Mouse (Mus musculus) forebrain, embryonic 10.5 days (tissue): Measurements from ENCODE around the gene Fam174a. TPM values are rescaled to one million over a fixed set of nuclear protein-coding genes. Genes with fewer than 3 reads are reported as not detected.

Source experiments
- DNase-seq: peaks from one replicate; pipeline ENCODE4 v3.0.0-alpha.2; 2017; ENCODE audit warnings: low spot score; ENCODE audit errors: extremely low spot score
- H3K27ac ChIP-seq: fragments of 300-500 bp; sonication (generic); 2 replicates; pipeline ENCODE4 v1.5.1; 2016; ENCODE audit warnings: mild to moderate bottlenecking
- H3K27me3 ChIP-seq: fragments of 300-500 bp; sonication (generic); 2 replicates; pipeline ENCODE4 v1.6.1; 2016; ENCODE audit warnings: mild to moderate bottlenecking; ENCODE audit not compliant: poor library complexity, severe bottlenecking
- H3K36me3 ChIP-seq: fragments of 300-500 bp; sonication (generic); replicated peaks from 2 replicates; pipeline ENCODE4 v1.6.1; 2016; ENCODE audit warnings: mild to moderate bottlenecking, moderate library complexity
- H3K4me1 ChIP-seq: fragments of 300-500 bp; sonication (generic); 2 replicates; pipeline ENCODE4 v1.6.1; 2016
- H3K4me3 ChIP-seq: fragments of 300-500 bp; sonication (generic); 2 replicates; pipeline ENCODE4 v1.5.1; 2016; ENCODE audit warnings: mild to moderate bottlenecking, moderate library complexity
- H3K9me3 ChIP-seq: fragments of 300-500 bp; sonication (generic); 2 replicates; pipeline ENCODE4 v1.6.1; 2016; ENCODE audit warnings: mild to moderate bottlenecking, moderate library complexity
- WGBS: fragments of 180-500 bp; shearing (Covaris S2); methylation state at CpG from one replicate; pipeline ENCODE4 v1.1.7; 2016; 5-methylcytosine and 5-hydroxymethylcytosine counted together
- polyA plus RNA-seq: library from polyadenylated mRNA; unstranded; fragments of >200 nt; fragmentation: Nextera tagmentation; extraction: Ambion mirVana; gene quantifications from 2 replicates; pipeline ENCODE4 v1.2.1, GENCODE M21; 2016

Fam174a gene
- polyA plus RNA-seq, 1 experiment from 2014 or later = 14.4 TPM

DNA sequence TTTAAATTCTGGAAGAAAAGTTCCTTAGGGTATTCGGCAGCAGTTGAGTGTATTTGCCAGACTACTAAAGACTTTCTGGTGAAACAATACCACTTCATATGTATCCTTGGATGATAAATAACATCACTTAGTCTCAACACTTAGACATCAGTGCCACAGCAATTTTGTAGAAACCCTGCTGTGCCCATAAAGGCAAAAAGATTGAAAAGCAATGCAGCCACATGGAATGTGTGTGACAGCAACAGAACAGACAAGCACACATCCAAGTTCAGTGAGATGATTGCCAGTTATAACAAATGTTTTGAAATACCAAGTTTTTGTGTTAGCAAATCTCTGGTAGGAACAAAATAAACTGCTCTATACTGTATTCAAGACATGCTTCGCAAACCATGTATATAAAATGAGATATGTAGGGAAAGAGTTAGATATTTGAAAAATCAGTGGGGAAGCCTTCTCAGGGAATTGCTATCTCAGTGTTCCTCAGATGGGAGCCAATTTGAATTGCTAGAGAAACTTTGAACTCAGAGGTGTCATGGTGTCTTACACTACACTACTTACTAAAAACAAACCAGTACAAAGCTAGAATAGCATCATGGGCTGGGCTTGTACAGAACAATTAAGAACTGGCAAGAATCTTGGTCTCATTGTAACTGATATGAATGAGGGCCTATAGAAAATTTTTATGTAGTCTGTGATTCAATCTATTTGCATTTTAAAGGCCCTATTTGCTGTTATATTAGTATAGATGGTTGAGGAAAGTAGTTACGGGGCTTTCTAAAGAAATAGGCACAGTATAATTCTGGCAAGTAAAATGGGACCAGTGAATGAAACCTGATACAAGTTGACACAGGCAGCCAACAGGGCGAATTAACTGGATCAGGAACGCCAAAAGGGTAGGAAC is 30.4 kb downstream of the Fam174a start:
- Histone ChIP-seq H3K27ac (no peak overlapping the region), H3K36me3 (no peaks in the 10 kb centered on the region), H3K4me3 (no peak overlapping the region), H3K9me3 (no peaks in the 10 kb centered on the region), H3K27me3 (no peaks in the 10 kb centered on the region), H3K4me1 (no peaks in the 10 kb centered on the region)
- no peak for DNase-seq
- 80% methylated on average over 5 of the region's 5 CpGs for WGBS

DNA sequence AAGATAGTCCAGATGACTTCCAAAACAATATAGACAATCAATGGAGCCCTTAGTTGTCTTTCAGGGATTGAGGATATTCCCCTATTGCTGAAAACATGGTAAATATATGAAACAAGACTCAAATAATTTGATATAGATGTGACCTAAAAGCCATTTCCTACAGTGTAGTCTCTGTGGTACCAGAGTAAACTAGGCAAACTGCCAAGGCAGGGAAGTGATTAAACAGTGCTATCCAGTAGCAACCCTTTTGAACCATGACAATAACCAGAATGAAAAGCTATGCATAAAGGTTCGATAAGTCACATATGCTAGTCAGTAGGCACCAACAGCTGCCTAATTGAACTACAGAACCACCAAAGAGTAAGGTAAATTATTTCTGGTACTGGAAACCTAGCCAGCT is 40.7 kb downstream of the Fam174a start:
- Histone ChIP-seq H3K4me3 (no peak overlapping the region), H3K27ac (no peak overlapping the region), H3K9me3 (no peaks in the 10 kb centered on the region), H3K27me3 (no peaks in the 10 kb centered on the region), H3K36me3 (no peaks in the 10 kb centered on the region), H3K4me1 (no peaks in the 10 kb centered on the region)
- WGBS = 97% methylated on average over 1 of the region's 1 CpGs
- DNase-seq = no peak

DNA sequence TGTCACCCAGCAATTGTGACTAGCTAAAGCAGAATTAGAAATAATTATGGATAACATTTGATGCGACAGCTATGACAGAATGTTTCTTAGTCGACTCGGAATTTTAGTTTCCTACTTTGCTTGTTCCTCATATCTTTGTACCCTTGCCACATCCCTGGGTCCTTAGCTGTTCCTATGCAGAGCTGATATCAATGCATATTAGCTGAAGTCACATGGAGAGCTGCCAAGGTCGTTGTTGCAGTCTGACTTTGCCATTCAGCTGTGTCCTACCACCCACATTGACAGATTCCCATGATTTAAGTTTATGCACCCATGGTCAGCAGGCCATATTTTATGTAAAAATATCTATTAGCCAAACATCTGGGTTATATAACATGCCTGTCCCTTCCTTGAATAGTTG is 43.5 kb downstream of the Fam174a start:
- Histone ChIP-seq H3K27ac (no peak overlapping the region), H3K4me1 (no peaks in the 10 kb centered on the region), H3K9me3 (no peaks in the 10 kb centered on the region), H3K27me3 (no peaks in the 10 kb centered on the region), H3K4me3 (no peak overlapping the region), H3K36me3 (no peaks in the 10 kb centered on the region)
- DNase-seq = no peak
- 83% methylated on average over 4 of the region's 4 CpGs for WGBS

DNA sequence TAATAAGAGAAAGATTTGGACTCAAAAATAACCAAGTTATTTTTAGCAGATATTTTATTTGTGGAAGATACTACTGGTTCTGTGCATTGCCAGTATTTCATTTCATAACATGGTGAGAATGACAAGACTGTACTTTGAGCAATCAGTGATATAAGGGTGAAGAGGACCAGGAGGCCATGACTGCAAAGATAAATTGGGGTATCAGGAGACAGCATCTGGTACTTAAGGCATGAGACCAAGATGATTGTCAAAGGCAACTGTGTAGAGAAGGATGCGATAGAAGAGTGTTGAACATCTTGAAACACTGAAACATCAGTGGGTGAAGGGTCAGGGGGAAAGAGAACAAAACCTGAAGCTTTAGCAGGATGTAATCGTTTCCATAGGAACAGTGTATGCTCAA is 50.3 kb downstream of the Fam174a start:
- no peak overlapping the region for H3K27ac ChIP-seq
- H3K4me3 ChIP-seq = no peak overlapping the region
- WGBS = 85% methylated on average over 2 of the region's 2 CpGs
- H3K27me3 ChIP-seq = no peaks in the 10 kb centered on the region
- no peak for DNase-seq
- no peaks in the 10 kb centered on the region for H3K4me1 ChIP-seq
- no peaks in the 10 kb centered on the region for H3K9me3 ChIP-seq
- H3K36me3 ChIP-seq = no peaks in the 10 kb centered on the region

DNA sequence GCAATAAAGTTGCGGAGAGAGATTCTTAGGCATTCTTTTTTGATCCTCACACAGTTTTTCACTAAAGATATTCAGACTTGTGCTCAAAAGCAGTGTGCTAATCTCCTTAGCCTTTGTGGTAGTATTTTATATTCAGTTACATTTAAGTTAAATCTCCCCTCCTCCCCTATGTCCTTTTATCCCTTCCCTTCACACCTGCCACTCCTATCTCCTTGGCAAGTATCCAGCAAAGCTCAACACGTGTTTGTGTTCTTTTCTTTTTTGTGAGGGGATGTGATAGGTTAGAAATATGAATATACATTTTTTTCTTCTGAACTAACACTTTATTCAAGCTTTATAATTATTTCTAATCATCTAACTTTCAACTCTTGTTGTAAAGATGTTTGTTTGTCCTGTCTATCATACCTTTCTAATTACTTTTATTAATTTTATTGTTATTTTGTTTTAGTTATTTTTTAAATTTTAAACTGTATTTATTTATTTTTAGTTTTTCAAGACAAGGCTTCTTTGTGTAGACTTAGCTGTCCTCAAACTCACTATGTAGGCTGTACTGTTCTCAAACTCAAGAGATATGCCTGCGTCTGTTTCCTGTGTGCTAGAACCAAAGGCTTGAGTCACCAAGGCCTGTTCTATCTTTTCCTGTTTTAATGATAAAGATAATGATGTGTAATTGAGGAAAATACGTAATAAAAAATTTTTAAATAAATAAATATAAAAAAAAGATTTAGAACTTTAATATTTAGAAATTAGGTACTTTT is 53.4 kb downstream of the Fam174a start:
- H3K27ac ChIP-seq = no peak overlapping the region
- WGBS = 75% methylated on average over 4 of the region's 4 CpGs

DNA sequence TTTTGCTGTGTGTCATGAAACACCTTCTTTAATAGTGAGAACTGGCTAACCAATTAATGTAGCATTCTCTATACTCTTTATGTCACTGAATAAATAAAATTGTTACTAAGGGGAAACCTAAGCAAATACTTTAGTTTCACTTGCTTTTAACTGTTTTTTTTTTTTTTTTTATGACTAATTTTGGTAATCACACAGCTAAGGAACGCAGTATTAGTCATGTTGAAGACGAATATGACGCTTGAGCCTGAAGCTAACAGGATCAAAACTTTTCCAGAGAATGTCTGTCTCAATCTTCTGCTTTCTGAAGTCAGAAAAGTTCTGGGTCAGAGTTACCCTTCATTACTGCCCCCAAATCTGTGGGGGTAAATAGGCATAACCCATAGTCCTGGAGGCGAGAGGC is 54.3 kb downstream of the Fam174a start:
- 90% methylated on average over 4 of the region's 4 CpGs for WGBS
- no peak for DNase-seq
- Histone ChIP-seq H3K4me1 (no peaks in the 10 kb centered on the region), H3K36me3 (no peaks in the 10 kb centered on the region), H3K27ac (no peak overlapping the region), H3K9me3 (no peaks in the 10 kb centered on the region), H3K27me3 (no peaks in the 10 kb centered on the region), H3K4me3 (no peak overlapping the region)

More for the DNA sequence above, 53.4 kb downstream of the Fam174a start:
- DNase-seq = no peak
- Histone ChIP-seq H3K4me3 (no peak overlapping the region), H3K9me3 (no peaks in the 10 kb centered on the region), H3K36me3 (no peaks in the 10 kb centered on the region), H3K27me3 (no peaks in the 10 kb centered on the region), H3K4me1 (no peaks in the 10 kb centered on the region)

DNA sequence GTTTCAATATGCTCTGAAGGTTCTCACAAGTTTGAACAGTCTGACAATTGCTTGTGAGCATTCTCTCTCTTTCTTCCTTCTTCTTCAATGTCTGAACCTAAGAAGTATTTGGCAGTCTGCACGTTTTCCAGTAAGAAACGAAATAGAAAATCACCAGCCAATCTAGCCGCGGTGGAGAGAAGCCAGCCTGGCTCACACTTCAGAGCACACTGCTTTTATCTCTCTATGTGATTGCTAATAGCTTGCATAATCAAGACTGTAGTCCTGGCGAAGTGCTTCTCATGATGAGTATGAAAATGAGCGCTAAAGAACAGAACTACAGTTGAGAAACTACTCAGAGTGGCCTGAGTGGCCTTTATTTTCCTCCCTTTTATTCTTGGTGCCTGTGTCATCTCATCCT is 62.0 kb downstream of the Fam174a start:
- 80% methylated on average over 6 of the region's 6 CpGs for WGBS

DNA sequence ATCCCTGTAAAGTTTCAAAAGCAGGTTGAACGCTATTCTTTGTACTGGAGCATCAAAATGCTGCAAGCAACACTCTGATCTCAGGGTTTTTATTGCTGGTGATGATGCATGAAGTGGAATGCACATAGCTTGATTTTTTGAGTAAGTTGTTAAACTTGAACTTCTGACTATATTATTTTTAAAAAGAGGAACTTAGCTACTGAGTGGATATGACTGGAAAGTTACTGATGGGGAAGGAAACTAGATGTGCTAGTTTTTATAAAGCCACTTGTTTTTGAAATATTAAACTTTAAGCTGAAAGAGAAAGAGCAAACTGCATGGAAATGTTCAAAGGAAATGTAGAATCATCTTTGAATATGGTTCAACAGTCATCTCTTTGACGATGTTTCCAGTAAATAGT is 67.6 kb downstream of the Fam174a start:
- Histone ChIP-seq H3K4me1 (no peaks in the 10 kb centered on the region), H3K9me3 (no peaks in the 10 kb centered on the region), H3K4me3 (no peak overlapping the region), H3K27ac (no peak overlapping the region), H3K36me3 (no peaks in the 10 kb centered on the region), H3K27me3 (no peaks in the 10 kb centered on the region)
- no peak for DNase-seq
- 86% methylated on average over 2 of the region's 2 CpGs for whole genome bisulfite sequencing

More for the DNA sequence above, 62.0 kb downstream of the Fam174a start:
- no peak overlapping the region for H3K4me3 ChIP-seq
- no peak for DNase-seq
- no peaks in the 10 kb centered on the region for H3K27me3 ChIP-seq
- no peaks in the 10 kb centered on the region for H3K4me1 ChIP-seq
- H3K27ac ChIP-seq = no peak overlapping the region
- no peaks in the 10 kb centered on the region for H3K36me3 ChIP-seq
- no peaks in the 10 kb centered on the region for H3K9me3 ChIP-seq
